Mouse (Mus musculus) thymus, postnatal 10 days (tissue): ENCODE data around the gene Capzb.

ENCODE experiments used
- DNase-seq, 2 experiments: peaks; one replicate each; pipeline ENCODE4 v3.0.0; 2021; ENCODE audit warnings: low spot score in 2 of 2

The Capzb gene

DNA sequence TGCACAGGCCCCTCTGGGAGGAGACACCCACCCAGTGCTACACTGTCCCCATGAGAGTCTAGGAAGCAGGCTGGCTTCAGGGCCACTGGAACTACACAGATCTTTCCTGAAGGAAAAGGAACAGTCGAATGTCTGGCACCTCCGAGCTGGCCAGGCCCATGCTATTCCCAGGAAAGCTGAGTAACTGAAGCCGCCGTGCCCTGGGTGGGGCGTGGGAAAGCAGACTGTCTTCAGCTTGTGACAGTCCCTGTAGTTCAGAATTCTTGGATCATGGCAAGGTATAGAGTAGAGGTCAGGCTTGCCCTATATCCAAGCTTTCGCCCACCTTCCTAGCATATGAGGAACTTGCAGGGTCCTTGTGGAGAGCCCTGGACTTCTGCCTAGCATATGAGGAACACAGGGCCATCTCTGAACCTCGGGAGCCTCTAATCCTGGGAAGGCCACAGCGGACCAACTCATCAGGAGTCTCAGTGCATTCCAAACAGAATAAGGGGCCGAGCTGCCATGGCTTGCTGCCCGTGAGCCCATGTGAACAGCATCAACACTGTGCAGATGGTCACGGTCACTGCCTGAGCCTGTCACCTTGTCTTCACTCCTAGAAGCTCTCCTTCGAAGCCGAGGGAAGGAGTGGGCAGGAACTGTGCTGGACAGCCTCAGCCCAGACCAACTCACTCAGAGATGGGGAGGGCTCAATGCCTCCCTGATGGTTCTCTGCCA is 73.2 kb downstream of the Capzb start:
- DNase-seq, result no peak

DNA sequence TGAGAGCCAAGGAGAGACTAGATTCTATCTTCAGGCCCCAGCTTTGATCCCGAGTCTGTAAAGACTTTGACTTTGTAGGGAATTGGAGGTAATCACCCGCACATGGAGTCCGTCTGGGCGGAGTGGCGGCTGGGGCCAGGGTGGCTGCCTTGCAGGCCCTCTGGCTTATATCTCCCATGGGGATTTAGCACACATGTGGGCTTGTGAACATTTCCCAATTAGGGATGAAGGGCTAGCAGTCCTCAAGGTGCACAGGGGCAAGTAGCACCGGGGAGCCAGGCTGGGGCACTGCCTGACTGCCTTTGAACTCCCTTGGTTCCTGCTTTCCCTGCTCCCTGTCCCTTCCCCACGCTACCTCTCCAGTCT is 73.8 kb downstream of the Capzb start:
- DNase-seq, result no peak

DNA sequence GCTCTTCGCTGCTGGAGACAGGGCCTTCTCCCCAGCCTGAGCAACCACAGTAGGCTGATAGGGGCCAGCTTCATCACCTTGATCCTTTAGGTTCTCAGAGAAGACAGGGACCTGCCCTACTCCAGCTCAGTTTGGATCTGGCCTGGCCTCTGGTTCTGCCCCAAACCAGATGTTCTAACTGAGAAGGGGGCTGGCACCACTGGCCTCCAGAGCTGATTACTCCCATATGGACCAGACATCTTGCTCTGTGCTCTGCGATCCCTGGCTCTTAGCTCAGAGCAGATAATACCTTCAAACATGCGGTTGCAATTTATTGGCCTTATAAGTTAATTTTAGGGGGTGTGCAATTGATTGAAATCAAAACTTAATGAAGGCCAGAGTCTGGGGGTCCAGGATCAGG is 74.6 kb downstream of the Capzb start:
- DNase-seq, result no peak

DNA sequence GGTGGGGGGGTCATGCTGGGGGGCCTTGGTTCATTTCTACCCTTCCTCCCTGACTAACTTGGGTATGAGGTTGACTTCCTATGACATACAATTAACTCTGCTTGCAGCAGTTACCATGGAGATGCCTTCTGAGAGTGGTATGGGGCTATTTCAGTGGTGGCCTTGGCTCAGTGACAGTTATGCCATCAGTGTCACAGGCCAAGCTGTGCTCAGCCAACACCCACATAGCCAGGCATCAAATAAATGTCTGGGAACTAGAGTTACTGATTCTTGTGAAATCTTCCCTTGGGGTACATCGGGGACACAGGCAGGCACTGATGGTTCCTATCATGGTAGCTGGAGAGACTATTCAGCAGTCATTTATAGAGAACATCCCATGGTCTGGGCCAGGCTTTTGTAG is 75.5 kb downstream of the Capzb start:
- DNase-seq, result no peak

DNA sequence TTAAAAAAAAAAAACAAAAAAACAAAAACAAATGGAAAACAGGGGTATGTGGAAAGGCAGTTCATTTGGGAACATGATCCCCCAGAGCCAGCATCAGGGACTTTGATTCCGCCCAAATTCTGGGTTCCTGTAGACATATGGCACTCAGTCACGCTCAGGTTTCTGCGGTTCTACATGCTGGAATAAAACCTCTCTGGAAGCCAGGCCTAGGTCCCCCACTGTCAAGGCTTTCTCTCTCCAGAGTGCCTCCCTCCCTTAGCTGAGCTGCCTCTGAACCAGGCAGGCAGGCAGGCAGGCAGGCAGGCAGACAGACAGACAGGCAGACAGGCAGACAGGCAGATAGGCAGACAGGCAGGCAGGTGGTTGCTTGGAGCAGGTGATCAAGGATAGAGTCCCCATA is 77.5 kb downstream of the Capzb start:
- no peak for DNase-seq

DNA sequence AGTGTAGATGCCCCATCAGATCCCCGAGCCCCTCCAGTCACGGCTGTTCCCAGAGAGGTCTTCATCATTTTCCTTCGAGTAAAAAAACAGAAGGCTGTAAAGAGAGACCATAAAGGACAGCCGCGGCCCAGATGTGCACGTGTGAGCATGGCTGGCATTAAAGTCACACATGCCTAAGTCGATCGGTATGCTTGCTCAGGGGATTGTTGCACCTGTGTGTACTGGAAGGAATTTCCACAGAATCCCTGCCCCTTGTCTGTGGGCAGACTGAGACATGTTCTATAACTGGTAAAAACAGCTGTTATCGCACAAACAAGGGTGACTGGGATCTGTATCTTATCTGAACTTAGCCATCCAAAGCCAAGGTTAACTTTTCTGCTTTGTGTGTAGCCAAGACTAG is 78.9 kb downstream of the Capzb start:
- no peak for DNase-seq

DNA sequence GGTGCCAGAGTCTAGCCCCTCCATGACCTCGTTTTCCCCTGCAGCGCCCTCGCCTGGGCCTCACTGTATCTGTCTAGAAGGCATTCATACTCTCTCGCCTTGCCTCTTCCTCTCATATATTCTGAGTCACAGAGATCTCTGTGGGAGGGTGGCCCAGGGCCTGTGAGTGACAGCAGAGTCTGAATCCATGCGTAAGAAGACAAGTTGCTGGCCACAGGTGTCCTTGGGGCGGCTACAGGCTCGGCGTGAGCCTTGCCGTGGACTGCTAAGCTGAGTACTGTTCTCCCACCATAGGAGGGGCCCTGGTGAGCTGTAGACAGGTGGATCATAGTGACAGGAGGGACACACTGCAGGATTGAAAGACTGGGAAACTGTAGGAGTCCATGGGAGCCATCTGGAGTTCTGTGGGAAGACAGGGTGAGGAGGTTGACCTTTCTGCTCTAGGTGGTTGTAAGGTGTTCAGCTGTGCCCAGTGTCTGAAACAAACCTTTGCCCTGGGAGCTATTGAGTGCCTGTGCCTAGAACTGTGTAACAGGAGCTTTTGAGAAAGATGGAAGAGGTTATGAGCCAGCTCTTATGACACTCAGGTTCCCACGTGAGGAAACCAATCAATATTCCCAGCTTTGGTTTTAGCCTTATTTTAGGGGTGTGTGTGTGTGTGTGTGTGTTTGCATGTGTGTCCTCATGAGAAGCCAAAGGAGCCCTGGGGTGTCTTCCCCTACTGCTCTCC is 80.4 kb downstream of the Capzb start:
- DNase-seq, result no peak

DNA sequence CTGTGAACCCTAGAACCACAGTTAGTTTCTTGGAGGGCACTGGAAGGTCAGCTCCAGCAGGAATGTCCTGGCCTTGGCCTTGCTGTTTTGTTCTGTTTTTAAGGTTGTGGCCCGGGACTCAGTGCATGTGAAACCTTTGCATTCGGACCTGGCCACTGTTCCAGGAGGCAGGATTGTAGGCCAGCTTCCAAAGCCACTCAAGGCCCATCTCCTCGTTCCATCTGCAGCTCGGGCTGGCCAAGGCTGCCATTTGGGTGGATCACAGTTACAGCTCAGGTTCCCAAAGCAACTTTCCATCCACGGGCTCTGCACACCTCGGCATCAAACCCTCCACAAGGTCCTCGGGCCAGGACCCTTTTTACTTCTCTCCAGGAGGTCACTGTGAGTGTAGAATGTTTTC is 81.9 kb downstream of the Capzb start:
- DNase-seq, result no peak

DNA sequence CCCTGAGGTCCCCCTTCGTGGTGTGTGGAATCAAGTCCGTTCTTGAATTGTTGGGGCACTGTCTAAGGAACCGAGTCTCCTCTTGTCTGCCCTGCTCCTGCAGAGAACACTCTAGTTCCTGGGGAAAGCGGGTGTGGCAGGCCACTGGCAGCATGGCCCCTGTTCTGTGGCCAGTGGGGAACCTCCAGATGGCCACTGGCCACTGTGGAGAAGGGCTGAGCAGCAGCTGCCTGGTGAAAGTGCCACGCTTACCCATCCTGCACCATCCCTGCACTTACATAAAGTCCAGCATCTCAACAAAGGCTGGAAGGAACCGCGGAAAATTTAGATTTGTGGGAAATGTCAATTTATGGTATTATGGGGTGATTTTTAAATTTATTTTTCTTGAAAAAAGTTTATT is 83.7 kb downstream of the Capzb start:
- no peak for DNase-seq

DNA sequence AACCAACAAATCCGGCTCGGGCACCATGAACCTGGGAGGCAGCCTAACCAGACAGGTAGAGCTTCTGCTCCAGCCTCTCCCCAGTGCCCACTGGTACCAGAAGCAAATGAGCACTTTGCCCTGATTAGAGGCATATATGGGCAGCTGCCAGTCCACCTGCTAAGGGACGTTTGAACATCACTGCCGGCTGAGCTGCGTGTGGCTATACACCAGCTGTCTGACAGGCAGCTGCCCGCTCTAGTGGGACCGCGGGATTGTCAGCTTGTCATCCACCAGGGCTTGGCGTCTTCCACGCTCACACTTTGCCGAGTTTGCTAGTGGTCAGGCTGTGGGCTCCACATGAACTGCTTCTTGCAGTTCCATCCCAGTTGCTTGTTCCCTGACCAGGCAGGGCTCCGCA is 87.8 kb downstream of the Capzb start:
- no peak for DNase-seq

DNA sequence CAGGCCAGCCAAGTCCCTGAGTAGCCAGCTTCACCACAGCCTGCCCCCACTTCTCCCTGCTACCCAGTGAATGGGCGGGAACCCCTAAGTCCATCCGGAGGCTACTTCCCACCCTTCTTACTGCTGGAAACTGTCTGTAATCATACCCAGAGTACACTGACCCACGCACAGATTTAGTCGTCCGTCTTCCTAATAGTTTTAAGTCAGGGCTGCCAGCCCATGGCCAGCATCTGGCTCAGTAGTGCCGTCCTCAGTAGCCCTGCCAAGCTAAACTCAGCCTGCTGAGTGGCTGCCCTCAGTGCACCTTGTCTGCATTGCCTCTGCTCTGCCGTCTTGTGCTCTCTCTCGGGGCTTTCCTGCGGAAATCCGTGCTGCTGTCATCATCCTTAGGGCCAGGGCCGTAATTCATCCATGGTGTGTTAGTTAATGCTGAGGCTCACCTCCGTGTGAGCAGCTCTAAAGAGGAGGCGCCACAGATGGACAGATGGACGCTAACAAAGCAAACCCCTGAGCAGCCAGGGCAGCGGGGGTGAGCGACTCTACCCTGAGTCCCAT is 89.2 kb downstream of the Capzb start:
- DNase-seq, result no peak

DNA sequence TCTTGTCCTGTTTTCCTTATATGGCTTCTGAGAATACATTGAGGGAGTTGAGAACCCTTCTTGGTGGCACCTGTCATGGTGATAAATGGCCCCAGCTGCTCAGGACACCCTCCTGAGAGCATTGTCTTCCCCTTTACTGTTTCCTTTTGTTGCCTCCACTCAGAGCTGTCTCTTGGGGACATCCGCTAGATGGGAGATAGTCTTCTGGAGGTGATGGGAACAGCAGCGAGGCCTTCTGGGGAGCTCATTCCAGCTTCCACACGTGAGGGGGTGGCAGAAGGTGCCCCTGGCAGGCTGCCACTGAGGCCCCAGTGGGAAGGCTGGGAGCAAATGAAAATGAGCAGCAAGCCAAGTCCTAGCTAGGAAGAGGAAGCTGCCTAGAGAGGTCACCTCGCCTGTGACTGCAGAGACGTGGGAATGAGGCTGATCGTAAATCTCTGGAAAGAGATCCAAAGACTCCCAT is 90.3 kb downstream of the Capzb start:
- DNase-seq, result no peak

DNA sequence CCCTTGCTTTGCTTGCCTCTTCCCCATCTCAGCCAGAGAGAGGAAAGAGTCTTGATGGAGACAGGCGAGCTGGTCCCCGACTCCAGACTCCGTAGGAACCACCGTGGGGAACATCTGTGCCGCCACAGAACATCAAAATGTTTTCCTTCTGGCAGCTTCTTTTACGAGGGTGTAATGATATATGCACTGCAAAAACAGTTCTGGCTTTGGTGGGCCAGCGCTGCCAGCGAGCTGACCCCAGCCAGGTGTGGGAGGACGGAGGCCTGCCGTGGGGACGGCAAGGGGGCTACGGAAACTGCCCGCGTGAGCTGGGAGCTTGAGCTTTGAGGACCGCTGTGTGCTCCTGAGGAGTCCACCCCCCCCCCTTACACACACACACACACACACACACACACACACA is 92.2 kb downstream of the Capzb start:
- DNase-seq, result no peak

DNA sequence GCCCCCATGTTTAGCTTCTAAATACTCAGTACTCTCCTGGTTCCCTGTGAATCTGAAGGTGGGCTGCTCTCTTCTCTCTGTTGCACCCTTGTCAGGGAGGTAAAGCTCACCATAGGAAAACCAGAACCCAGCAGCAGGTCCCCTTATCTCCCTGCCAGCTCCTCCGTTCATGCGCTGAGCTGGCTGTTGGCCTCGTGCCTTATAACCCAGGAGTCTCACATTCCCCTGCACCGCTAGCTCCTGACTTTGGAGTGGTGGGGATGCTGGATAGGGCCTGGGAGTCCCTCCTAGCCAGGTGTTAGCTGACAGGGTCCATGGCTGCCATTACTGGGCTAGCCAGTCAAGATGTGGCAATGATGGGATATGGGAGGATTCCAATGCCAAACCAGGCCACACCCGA is 93.5 kb downstream of the Capzb start:
- no peak for DNase-seq

DNA sequence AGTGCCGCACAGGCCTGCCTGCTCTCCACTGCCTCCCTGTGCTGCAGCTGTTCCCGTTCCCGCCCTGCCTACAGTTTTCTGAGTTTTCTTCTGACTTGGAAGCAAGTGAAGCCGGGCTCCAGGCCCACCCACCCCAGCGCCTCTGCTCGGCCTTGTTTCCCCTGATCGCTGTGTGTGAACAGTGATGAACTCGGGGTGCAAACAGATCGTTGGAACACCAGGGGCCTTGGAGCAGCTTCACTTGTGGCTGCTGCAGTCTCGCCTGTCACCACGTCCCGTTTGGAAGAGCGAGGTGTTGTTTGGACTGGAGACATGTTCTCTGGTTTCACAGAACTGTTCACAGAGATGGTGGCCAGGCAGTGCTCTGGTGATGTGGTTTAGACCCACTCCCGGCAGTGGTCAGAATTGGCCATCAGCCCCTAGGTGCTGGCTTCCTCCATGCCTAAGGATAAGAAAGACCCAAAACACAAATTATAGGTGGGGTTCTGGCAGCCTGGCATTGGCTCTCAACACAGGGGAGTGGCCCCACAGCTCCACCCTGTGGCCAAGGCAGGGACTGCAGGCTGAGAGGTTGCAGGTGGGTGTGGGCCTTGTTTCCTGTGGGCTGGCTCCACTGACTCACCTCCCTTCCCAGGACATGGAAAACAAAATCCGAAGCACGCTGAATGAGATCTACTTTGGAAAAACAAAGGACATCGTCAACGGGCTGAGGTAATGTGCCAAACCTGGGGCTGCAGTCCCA is 94.6 kb downstream of the Capzb start:
- peak; percentile 62 to 89 for DNase-seq

DNA sequence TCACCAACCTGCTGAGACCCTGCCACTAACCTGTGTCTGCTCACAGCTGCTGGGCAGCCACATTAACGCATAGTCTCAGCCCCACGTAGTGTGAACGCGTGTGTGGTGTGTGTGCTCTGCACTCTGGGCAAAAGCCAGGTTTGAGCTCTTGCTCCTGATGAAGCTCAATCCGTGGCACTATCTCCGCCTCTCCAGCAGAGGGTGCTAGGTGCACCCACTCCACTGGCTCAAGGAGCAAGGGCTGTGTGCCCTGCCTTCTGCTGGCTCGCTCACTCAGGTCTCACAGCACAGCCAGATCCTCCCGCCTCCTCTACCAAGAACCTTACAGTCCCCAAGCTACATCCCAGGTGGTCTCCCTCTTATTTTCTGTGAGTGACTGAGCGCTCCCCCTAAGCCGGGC is 96.3 kb downstream of the Capzb start:
- peak in 1 of 2 experiments; percentile 38 for DNase-seq

DNA sequence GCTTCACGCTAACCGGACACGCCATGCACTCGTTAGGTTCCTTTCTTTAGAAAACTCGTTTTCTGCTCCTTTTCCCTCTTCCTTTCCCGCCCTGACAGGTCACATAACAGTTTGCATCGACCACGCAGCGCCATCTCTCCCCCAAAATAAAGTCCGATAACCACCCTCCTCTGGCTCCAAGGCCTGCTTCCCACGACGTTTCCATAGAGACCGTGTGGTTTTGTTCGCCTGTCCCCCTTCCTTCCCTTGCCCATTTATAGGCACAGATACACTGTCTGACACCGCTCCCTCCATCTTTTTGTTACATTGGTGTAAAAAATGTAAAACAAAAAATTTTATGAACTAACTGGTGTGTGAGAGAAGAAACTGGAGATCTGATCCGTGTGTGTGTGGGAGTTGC is 98.4 kb downstream of the Capzb start:
- no peak for DNase-seq

DNA sequence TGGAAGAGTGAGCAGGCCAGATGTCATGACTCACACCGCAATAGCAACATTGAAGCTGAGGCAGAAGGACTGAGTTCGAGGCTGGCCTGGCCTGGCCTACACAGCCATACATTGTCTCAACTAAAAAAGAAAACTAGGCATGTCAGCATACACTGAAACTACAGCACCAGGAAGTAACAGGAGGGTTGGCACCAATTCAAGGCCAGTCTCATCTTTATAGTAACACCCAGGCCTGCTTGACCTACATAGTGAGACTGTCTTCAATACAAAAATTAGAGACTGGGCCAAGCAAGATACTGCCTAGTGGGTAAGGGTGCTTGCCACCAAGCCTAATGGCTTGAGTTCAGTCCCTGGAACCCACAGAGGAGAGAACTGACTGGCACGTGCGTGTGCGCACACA is 99.3 kb downstream of the Capzb start:
- no peak for DNase-seq

DNA sequence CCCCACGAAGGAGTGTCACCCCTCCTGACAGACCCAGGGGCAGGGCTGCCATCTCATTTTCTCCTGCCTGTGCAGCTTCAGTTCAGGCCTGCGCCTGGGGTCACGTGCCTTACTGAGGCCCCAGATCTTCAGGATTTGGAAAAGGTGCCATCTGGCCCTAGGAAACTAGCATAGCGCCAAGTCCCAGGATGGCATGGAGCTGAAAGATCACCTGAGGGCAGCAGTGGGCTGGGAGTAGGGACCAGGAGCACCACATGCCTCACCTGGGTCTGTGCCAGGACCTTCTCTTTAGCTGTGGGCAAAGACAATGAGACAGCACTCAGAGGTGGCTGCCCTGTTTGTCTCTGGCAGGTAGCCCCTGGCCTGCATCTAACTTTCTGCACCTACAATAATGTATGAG is 104.9 kb downstream of the Capzb start:
- DNase-seq, result no peak

DNA sequence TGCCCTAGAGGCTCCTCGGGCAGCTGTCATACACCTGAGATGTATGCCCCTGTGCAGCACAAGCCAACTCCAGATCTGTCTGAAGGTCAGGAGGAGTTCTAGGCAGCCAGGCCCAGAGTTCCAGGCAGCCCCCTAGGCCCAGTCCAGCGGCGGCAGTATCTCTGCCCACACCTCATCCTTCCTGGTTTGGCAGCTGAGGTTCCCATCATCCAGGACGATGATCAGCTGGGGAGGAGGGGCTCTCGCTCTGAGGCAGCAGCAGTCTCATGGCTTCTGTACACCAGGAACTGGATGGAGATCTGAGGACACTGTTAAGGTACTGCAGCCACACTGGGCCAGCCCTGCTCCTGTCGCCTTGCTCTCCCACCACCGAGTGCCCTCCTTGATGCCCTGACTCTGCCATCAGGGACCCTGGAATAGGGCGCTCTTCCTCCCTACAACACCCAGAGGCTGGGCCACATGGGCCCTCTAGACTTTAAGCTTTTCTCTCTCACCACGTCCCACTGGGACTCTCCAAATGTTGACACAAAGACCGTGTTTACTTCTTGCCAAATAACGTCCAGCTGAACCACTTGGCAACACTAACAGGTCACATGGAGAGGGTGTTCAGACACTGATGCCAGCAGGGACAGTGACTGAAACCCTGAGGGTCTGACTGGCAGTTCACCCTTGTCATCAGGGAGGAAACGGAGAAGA is 106.1 kb downstream of the Capzb start:
- no peak for DNase-seq

DNA sequence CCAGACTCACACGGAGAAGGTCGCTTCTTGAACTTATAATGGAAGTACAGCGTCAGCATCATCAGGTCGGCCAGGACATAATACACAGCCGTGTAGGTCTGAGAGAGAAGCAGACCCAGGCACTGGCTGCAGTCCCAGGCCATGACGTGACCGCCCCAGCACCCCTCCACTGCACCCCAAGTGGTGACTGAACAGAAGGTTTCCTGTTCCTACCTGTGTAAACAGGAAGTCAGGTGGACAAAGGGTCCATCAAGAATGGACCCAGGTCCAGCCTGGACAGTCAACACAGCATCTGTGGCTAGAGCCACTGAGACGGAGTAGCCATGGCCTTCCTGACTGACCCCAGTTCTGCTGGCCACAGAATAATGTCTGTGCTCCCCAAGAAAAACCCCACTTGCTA is 109.1 kb downstream of the Capzb start:
- DNase-seq, result no peak

DNA sequence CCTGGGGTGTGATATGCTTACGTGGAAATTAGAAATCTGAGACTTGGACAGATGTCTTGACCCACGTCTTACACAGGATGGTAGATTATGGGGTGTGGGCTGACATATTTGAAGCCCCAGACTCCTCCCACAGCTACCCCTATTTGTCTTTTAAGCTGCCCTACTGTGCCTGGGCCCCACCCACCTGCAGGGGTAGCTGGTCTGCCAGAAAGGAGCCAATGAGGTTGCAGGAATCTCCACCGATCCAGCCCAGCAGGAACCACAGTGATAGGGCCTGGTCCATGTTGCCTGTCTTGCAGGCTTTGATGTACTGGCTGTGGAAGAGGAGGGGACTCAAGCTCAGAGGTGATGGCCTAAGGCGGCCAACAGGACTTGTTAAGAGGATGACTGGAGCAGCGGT is 109.5 kb downstream of the Capzb start:
- DNase-seq, result no peak
